Mouse (Mus musculus): Measurements from ENCODE around the gene Colgalt1. TPM values are rescaled to one million over a fixed set of nuclear protein-coding genes. Genes with fewer than 3 reads are reported as not detected.

The Colgalt1 gene
- polyA plus RNA-seq (2012; rRNA removed; ENCODE audit: low replicate concordance): 59.6 and 62.5 TPM in 2 replicates

DNA sequence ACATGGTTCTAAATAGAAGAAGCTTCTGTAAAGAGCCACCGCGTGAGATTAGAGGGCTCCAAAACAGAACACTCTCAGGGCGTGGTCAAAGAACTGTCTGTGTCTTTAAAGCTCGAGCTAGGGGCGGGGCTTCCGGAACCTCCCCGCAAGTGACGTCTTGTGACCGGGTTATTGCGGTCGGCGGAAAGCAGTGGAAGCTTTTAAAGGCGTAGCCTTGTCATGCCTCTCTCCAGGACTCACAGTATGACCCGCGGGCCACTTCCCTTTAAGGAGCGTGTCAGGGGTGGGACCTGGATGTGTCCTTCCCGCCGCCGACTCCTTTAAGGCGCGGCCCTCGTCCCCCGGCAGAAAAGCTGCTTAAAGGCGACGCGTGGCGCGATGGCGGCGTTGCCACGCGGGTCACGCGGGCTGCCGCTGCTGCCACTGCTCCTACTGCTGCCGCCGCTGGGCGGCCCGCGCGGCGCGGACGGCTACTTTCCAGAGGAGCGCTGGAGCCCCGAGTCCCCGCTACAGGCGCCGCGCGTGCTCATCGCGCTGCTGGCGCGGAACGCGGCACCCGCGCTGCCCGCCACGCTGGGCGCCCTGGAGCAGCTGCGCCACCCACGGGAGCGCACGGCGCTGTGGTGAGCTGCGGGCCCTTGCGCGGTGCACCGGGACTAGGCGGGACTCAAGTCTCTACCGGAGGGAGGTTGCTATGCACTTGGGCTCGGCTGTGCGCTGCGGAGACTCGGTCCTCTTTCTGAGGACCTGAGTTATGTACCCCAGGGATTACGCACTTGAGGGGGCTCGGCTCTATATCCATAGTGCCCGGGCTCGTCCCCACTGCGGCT is at the start of gene Colgalt1:
Gene Colgalt1, plus strand, starts transcription at position 177 of the 830 bp plus-strand sequence.

DNA sequence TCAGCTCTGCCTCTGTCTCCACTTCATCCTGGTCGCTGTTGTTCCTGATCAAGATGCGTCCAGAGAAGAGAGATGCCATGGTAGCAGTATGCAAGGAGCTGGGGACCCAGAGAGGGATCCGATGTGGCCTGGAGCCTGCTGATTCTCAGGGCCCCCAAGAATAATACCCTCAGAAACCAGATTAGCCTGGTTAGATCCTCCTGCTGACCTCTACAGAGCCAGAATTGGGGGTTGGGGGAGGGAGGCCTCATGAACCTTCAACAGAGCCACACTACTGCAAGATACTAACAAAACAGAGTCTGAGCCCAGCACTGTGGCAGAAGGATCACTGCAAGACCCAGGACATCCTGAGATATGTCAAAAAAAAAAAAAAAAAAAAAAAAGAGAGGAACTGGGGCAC is 44.3 kb upstream of the Colgalt1 start, which contains the start of gene Nxnl1:
Gene Nxnl1, minus strand, starts transcription at position 101 of the 400 bp plus-strand sequence.

GRCm38 (mm10) chr8:71568387-71568937 is 42.3 kb upstream of the Colgalt1 start, which contains the start of gene Slc27a1:
Gene Slc27a1 (plus strand): TSS chr8:71568882.

DNA sequence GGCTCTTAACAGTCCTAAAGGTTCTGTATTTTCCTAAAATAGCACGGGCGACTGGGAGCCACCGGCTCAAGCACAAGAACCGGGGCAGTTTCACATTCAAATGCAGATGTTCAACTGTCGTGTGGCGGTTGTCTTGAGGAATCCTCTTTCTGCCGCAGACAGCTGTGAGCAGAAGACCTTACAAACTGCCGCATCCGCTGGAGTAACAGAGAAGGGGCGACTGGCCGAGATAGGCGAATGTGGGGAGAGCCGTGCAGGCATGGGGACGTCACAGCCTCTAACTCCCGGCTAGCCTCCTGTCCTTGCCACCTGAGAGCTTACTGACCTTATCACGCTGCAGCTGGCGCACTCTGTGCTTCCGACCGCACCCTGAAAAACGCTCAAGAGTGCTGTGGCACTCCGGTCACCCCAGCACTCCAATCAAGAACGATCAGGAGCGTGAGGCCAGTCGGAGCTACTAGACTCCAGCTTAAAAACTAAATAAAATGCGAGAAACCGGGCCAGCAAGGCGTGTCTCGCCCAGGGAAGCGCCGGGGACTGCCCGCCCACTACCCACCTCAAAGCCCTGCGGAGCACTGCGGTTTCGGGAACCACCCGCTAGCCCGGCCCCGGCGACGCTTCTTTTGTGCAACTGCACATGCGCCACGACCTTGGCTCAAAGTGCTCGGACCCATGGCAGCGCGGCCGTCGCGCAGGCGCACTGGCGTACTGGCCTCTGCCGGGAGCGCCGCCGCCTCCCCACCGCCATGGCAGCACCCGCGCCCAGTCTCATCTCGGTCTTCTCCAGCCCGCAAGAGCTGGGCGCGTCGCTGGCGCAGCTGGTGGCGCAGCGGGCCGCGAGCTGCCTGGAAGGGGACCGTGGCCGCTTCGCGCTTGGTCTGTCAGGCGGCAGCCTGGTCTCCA is 19.1 kb upstream of the Colgalt1 start, which contains the start of gene Pgls:
Gene Pgls, plus strand, starts transcription at position 706 of the 903 bp plus-strand sequence.

DNA sequence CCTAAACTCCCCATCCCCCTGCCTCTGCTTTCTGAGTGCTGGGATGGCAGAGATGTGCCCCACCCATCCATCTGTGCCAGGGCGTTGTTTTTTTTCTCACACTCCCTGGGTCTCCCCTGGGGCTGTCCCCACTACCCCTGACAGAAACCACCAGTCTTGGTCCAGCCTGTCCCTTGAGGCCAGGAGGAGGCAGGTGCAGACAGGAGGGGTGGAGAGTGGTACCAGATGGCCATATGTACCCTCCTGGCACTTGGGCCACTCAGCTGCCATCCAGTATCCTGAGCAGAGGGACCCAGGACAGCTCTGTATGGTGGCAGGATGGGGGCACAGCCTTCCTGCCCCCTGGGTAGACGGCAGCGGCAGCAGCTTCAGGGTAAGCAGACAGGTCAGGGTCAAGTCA is 13.3 kb upstream of the Colgalt1 start, which contains the start of gene Fam129c:
Gene Fam129c, plus strand, starts transcription at position 198 of the 400 bp plus-strand sequence.

DNA sequence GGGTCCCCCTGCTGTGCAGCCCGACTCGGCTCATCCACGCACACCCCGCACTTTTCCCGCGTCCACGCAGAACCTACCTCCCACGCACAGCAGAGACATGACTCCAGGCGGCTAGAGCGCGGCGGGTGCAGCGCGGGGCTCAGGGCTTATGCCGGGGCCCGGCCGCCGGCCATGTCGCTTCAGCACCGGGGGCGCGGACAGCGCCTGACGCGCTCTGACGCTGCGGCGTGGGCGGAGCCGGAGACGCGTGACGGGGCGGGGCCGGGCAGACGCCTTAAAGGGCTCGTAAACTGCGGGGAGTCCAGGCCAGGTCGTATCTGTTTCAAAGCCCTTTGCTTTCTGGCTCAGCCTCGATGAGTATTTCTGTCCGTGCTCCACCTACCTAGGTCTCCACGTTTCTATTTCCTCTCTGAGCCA is 60.8 kb downstream of the Colgalt1 start, which contains the start of gene Unc13a:
Gene Unc13a, minus strand, starts transcription at position 209 of the 417 bp plus-strand sequence.

Other genes with a start within 250 kb of the Colgalt1 start
- 51.2 and 55.3 TPM in 2 replicates for gene Use1, start 244.2 kb upstream of the Colgalt1 start, polyA plus RNA-seq (2012; rRNA removed; ENCODE audit: low replicate concordance)
- 25.0 and 66.9 TPM in 2 replicates for gene Ocel1, start 239.7 kb upstream of the Colgalt1 start, polyA plus RNA-seq (2012; rRNA removed; ENCODE audit: low replicate concordance)
- gene Nr2f6, start 229.0 kb upstream of the Colgalt1 start, polyA plus RNA-seq (2012; rRNA removed; ENCODE audit: low replicate concordance): 313 and 643 TPM in 2 replicates
- 9.5 TPM in 2 replicates for gene Ushbp1, start 215.2 kb upstream of the Colgalt1 start, polyA plus RNA-seq (2012; rRNA removed; ENCODE audit: low replicate concordance)
- 102 and 106 TPM in 2 replicates for gene Babam1, start 214.1 kb upstream of the Colgalt1 start, polyA plus RNA-seq (2012; rRNA removed; ENCODE audit: low replicate concordance)
- 12.8 and 20.1 TPM in 2 replicates for gene Ankle1, start 205.0 kb upstream of the Colgalt1 start, polyA plus RNA-seq (2012; rRNA removed; ENCODE audit: low replicate concordance)
- 17.3 and 22.0 TPM in 2 replicates for gene Abhd8, start 147.3 kb upstream of the Colgalt1 start, polyA plus RNA-seq (2012; rRNA removed; ENCODE audit: low replicate concordance)
- gene Mrpl34, start 146.0 kb upstream of the Colgalt1 start, polyA plus RNA-seq (2012; rRNA removed; ENCODE audit: low replicate concordance): 268 and 285 TPM in 2 replicates
- gene Dda1, start 141.8 kb upstream of the Colgalt1 start, polyA plus RNA-seq (2012; rRNA removed; ENCODE audit: low replicate concordance): 83.6 and 99.3 TPM in 2 replicates
- gene Ano8, start 125.0 kb upstream of the Colgalt1 start, polyA plus RNA-seq (2012; rRNA removed; ENCODE audit: low replicate concordance): 19.4 and 25.4 TPM in 2 replicates
- 29.5 and 30.2 TPM in 2 replicates for gene Gtpbp3, start 122.9 kb upstream of the Colgalt1 start, polyA plus RNA-seq (2012; rRNA removed; ENCODE audit: low replicate concordance)
- gene Plvap, start 99.2 kb upstream of the Colgalt1 start, polyA plus RNA-seq (2012; rRNA removed; ENCODE audit: low replicate concordance): 270 and 394 TPM in 2 replicates
- not detected in 2 replicates for gene Ccdc194, start 85.3 kb upstream of the Colgalt1 start, polyA plus RNA-seq (2012; rRNA removed; ENCODE audit: low replicate concordance)
- gene Bst2, start 73.5 kb upstream of the Colgalt1 start, polyA plus RNA-seq (2012; rRNA removed; ENCODE audit: low replicate concordance): 119 and 255 TPM in 2 replicates
- 159 and 312 TPM in 2 replicates for gene Mvb12a, start 68.1 kb upstream of the Colgalt1 start, polyA plus RNA-seq (2012; rRNA removed; ENCODE audit: low replicate concordance)
- 0.50 and 1.4 TPM in 2 replicates for gene Tmem221, start 52.1 kb upstream of the Colgalt1 start, polyA plus RNA-seq (2012; rRNA removed; ENCODE audit: low replicate concordance)
- gene Nxnl1, start 44.4 kb upstream of the Colgalt1 start, polyA plus RNA-seq (2012; rRNA removed; ENCODE audit: low replicate concordance): not detected in 2 replicates
- gene Slc27a1, start 42.1 kb upstream of the Colgalt1 start, polyA plus RNA-seq (2012; rRNA removed; ENCODE audit: low replicate concordance): 28.3 and 40.4 TPM in 2 replicates
- 210 and 420 TPM in 2 replicates for gene Pgls, start 18.8 kb upstream of the Colgalt1 start, polyA plus RNA-seq (2012; rRNA removed; ENCODE audit: low replicate concordance)
- 1.6 and 3.1 TPM in 2 replicates for gene Fam129c, start 13.3 kb upstream of the Colgalt1 start, polyA plus RNA-seq (2012; rRNA removed; ENCODE audit: low replicate concordance)
- gene Unc13a, start 60.8 kb downstream of the Colgalt1 start, polyA plus RNA-seq (2012; rRNA removed; ENCODE audit: low replicate concordance): 0.39 and 1.9 TPM in 2 replicates
- gene Jak3, start 65.3 kb downstream of the Colgalt1 start, polyA plus RNA-seq (2012; rRNA removed; ENCODE audit: low replicate concordance): 14.8 and 17.5 TPM in 2 replicates
- 24.2 and 26.5 TPM in 2 replicates for gene Insl3, start 78.2 kb downstream of the Colgalt1 start, polyA plus RNA-seq (2012; rRNA removed; ENCODE audit: low replicate concordance)
- gene B3gnt3, start 90.8 kb downstream of the Colgalt1 start, polyA plus RNA-seq (2012; rRNA removed; ENCODE audit: low replicate concordance): 227 and 269 TPM in 2 replicates
- 19.4 and 23.2 TPM in 2 replicates for gene Fcho1, start 114.7 kb downstream of the Colgalt1 start, polyA plus RNA-seq (2012; rRNA removed; ENCODE audit: low replicate concordance)